Mouse (Mus musculus): ENCODE data around the gene Nup98.

- TF ChIP-seq POLR2A (IDR thresholded peaks at IDR 0.05; ENCODE audit: low read depth, low read length) (no peak), CTCF (conservative IDR thresholded peaks at IDR 0.05; ENCODE audit: insufficient read depth, insufficient read length, low read depth, low read length) (no peak)
Measured at GRCm38 (mm10) chr7:102244782-102245535, 35.0 kb upstream of the Nup98 start.
